Mouse (Mus musculus) naive thymus-derived CD4-positive, alpha-beta T cell, adult 2 months (primary cell): ENCODE results near the gene Mroh3.
A peak's percentile ranks its signal among the peaks of the same experiment; 100 is the strongest.

Source experiments
- DNase-seq: peaks from one replicate; pipeline ENCODE4 v3.0.0-alpha.2; 2011; ENCODE audit warnings: low read depth

The Mroh3 gene

GRCm38 (mm10) chr1:136228328-136229039 lies 15.9 kb upstream of the Mroh3 start:
- no peak for DNase-seq

- no peak for DNase-seq
Measured at GRCm38 (mm10) chr1:136227870-136228269, 15.2 kb upstream of the Mroh3 start.

- no peak for DNase-seq
Measured at GRCm38 (mm10) chr1:136226626-136227025, 14.0 kb upstream of the Mroh3 start.

GRCm38 (mm10) chr1:136225846-136226245 lies 13.2 kb upstream of the Mroh3 start:
- no peak for DNase-seq

- no peak for DNase-seq
Measured at GRCm38 (mm10) chr1:136223758-136224342, 11.2 kb upstream of the Mroh3 start.

- no peak for DNase-seq
Measured at GRCm38 (mm10) chr1:136222386-136222785, 9.8 kb upstream of the Mroh3 start.

GRCm38 (mm10) chr1:136220037-136220871 lies 7.6 kb upstream of the Mroh3 start:
- no peak for DNase-seq

- no peak for DNase-seq
Measured at GRCm38 (mm10) chr1:136214304-136214703, 1.7 kb upstream of the Mroh3 start.

- DNase-seq, result no peak
Measured at GRCm38 (mm10) chr1:136190033-136190432, 22.6 kb downstream of the Mroh3 start.

GRCm38 (mm10) chr1:136179511-136180001 lies 33.1 kb downstream of the Mroh3 start:
- peak; percentile 8 for DNase-seq

GRCm38 (mm10) chr1:136178741-136179140 lies 33.9 kb downstream of the Mroh3 start:
- DNase-seq, result peak; percentile 8

- peak; percentile 12 for DNase-seq
Measured at GRCm38 (mm10) chr1:136177085-136177484, 35.5 kb downstream of the Mroh3 start.

GRCm38 (mm10) chr1:136175183-136175582 lies 37.4 kb downstream of the Mroh3 start:
- peak; percentile 82 for DNase-seq

- peak; percentile 72 for DNase-seq
Measured at GRCm38 (mm10) chr1:136174101-136174606, 38.5 kb downstream of the Mroh3 start.

- no peak for DNase-seq
Measured at GRCm38 (mm10) chr1:136172696-136173095, 39.9 kb downstream of the Mroh3 start.

- peak; percentile 82 for DNase-seq
Measured at GRCm38 (mm10) chr1:136170109-136170508, 42.5 kb downstream of the Mroh3 start.

GRCm38 (mm10) chr1:136167657-136168056 lies 45.0 kb downstream of the Mroh3 start:
- no peak for DNase-seq

GRCm38 (mm10) chr1:136165436-136165835 lies 47.2 kb downstream of the Mroh3 start:
- DNase-seq, result no peak

GRCm38 (mm10) chr1:136161333-136161921 lies 51.2 kb downstream of the Mroh3 start:
- no peak for DNase-seq

GRCm38 (mm10) chr1:136160930-136161329 lies 51.7 kb downstream of the Mroh3 start:
- DNase-seq, result no peak

- no peak for DNase-seq
Measured at GRCm38 (mm10) chr1:136160297-136160696, 52.3 kb downstream of the Mroh3 start.

GRCm38 (mm10) chr1:136159830-136160229 lies 52.8 kb downstream of the Mroh3 start:
- no peak for DNase-seq
